Mouse (Mus musculus): ENCODE measurements around the gene Rnf168. TPM values are rescaled to one million over a fixed set of nuclear protein-coding genes. Genes with fewer than 3 reads are reported as not detected.
"Not testable (repeated sequence)": the region's sequence is repeated elsewhere in the genome, so short reads cannot be mapped to it uniquely, and the experiment has no call there.

The Rnf168 gene
- polyA plus RNA-seq (2015; fragmentation: Nextera tagmentation; extraction: Ambion mirVana) = 17.6 and 18.0 TPM in 2 replicates

DNA sequence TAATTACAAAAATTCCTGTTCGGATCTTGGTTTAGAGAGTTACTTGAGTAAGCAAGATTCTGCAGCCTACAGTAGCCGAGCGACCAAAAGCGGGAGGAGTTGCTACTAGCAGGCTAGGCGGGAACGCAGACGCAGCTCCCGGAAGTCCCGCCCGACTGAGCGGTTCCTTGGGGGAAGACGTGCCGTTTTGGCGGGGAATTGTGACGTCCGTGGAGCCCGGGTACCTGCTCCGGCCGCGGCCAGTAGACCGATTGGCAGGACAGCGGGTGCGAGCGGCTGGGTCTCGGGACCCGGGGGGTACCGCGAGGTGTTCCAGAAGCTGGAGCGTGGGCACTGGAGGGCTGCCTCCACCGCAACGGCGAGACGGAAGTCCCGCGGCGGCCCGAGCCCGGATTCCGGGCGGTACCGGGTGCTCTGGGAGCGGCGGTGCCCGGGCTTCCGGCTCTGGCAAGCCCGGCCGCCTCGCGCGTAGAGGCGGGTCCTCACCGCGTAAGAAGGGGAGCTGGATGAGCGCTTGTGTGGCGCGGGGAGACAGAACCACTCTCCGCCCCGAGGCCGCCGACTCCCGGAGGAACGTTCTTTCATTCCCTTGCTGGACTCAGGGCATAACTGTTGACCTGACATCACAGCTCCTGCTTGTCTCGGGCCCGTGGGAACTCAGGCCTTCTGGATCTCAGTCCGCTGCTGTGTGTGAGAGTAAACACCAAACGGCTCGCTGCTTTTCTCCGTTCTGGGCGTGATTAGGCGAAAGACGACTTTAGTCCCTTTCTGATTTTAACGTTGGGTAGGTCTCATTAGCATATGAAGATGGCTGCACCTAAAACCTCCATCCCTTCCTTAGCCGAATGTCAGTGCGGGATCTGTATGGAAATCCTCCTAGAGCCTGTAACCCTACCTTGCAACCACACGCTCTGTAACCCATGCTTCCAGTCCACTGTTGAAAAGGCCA lies at the start of gene Rnf168:
Gene Rnf168 (plus strand): TSS at position 152 of the 949 bp plus-strand sequence.
- Histone ChIP-seq H3K4me1 (peaks cover 24% of the 10 kb centered on the region), H3K27ac (replicated peaks) (peak within 1 kb of the TSS; percentile 98), H3K36me3 (peaks cover 29% of the 10 kb centered on the region), H3K4me3 (peak within 1 kb of the TSS; percentile 95), H3K4me2 (peak within 1 kb of the TSS; percentile 81), H3K9me3 (0 out of 2 replicates have a peak, but pooled peaks cover 8% of the 10 kb centered on the region), H3K27me3 (replicated peaks) (no peaks in the 10 kb centered on the region), H3K9ac (peak within 1 kb of the TSS; percentile 96)
- ATAC-seq (ENCODE audit: extremely low read depth, insufficient number of reproducible peaks, low FRiP score, low TSS enrichment) = peak; percentile 75
- WGBS = under 1% methylated on average over 72 of the region's 75 CpGs

DNA sequence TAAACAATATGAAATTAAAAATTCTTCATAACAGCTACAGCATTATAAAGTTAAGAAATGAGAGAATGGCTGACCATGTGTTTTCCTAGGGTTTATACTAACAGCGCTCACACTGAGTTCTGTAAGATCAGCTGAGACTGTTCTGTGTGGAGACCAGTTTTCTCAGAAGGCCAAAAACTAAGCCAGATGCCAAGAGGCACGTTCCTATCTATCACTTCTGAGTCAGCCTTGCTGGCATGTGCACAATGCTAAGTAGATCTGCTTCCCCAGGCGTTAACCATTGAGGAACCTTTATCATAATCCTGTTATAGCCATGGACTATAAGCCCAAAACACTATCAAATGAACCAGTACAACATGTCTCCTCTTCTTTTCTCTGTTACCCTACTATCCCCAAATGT lies 45.2 kb upstream of the Rnf168 start:
- 56% methylated on average over 3 of the region's 3 CpGs for WGBS

DNA sequence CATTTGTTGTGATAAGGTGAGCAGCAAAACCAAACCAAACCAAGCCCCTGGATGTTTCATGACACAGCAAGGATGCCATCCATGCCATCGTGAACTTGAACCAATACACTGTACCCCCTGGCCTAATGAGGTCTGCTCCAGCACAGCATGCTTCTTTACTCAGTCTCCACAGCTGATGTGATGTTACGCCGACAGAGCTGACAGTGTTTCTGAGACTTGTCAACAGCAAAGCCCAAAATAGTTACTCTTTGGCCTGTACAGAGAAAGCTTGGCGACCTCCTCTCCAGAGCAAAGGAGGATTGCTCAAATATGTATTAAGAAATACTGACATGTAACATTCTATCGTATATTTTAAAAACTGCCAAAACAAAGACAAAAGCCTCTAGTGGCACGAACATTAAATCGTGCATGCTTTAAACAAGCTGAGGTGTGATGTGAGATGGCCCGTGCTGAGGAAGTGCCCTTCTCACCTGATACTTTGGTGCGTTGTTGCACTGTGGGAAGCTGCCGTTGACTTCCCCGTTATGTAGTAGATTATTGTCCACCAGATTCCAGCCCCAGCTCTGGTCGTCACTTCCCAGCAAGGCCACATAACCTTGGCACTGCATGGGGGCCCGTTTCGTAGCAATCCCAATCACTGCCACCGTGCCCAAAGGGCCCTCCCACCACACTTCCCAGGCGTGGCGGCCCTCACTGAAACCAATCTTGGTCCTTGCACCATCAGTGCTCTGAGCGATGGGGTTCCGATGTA lies 39.2 kb upstream of the Rnf168 start:
- Histone ChIP-seq H3K9me3 (no peaks in the 10 kb centered on the region), H3K27ac (replicated peaks) (peak overlapping the region; percentile 91), H3K36me3 (peaks cover 54% of the 10 kb centered on the region), H3K9ac (0 out of 2 replicates have a peak overlapping the region, but pooled peaks have one; percentile 25), H3K27me3 (replicated peaks) (no peaks in the 10 kb centered on the region), H3K4me3 (no peak overlapping the region), H3K4me1 (peaks cover 44% of the 10 kb centered on the region), H3K4me2 (peak overlapping the region; percentile 28; the same call in 1 of the 2 replicates)
- 52% methylated on average over 19 of the region's 19 CpGs for WGBS
- ATAC-seq (ENCODE audit: extremely low read depth, insufficient number of reproducible peaks, low FRiP score, low TSS enrichment) = no peak; the same call in 1 of the 2 replicates

More for the DNA sequence above, 45.2 kb upstream of the Rnf168 start:
- H3K9ac ChIP-seq; H3K27me3 ChIP-seq (replicated peaks); H3K4me2 ChIP-seq; H3K9me3 ChIP-seq; ATAC-seq (ENCODE audit: extremely low read depth, insufficient number of reproducible peaks, low FRiP score, low TSS enrichment); H3K4me3 ChIP-seq: not testable (repeated sequence)
- Histone ChIP-seq H3K36me3 (peaks cover 62% of the 10 kb centered on the region), H3K4me1 (peaks cover 26% of the 10 kb centered on the region), H3K27ac (replicated peaks) (0 out of 2 replicates have a peak overlapping the region, but pooled peaks have one; percentile 42)

DNA sequence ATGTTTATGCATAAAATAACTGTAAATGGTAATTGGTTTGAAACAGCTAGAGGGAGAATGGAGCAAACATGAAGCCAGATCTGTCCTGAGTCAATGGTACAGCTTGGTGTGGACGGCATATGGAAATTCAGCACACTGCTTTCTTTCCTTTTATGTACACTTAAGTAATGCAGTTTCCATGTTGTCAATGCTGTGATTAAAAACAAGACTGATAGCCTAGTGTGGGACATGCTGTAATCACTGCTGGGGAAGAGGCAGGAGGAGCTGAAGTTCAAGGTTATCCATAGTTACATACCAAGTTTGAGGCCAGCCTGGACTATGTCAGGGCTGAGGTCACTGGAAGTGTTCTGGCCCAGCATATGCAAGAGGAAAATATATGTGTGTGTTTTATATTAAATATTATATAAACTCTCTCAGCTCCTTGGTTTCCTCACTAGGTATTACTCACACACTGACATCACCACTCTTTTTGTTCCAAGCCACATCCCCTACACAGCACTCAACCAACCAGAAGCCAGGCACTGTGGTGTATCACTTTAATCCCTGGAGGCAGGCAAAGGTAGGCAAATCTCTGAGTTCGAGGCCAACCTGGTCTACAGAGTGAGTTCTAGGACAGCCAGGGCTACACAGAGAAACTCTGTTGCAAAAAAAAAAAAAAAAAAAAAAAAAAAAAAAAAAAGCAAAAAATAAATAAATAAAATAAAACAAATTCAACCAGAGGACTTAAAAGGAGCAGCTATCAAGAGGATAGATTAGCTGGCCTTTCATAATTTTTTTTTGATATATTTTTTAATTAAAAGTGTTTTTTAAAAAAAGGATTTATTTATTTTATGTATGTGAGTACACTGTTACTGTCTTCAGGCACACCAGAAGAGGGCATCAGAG lies 37.6 kb upstream of the Rnf168 start:
- H3K4me3 ChIP-seq = no peak overlapping the region
- H3K27me3 ChIP-seq (replicated peaks) = no peaks in the 10 kb centered on the region
- H3K36me3 ChIP-seq = peaks cover 40% of the 10 kb centered on the region
- H3K9ac ChIP-seq = no peak overlapping the region
- 61% methylated on average over 2 of the region's 2 CpGs for WGBS
- H3K27ac ChIP-seq (replicated peaks) = peak overlapping the region; percentile 57
- H3K4me1 ChIP-seq = peaks cover 49% of the 10 kb centered on the region
- H3K9me3 ChIP-seq = no peaks in the 10 kb centered on the region
- H3K4me2 ChIP-seq = no peak overlapping the region
- no peak for ATAC-seq (ENCODE audit: extremely low read depth, insufficient number of reproducible peaks, low FRiP score, low TSS enrichment)

DNA sequence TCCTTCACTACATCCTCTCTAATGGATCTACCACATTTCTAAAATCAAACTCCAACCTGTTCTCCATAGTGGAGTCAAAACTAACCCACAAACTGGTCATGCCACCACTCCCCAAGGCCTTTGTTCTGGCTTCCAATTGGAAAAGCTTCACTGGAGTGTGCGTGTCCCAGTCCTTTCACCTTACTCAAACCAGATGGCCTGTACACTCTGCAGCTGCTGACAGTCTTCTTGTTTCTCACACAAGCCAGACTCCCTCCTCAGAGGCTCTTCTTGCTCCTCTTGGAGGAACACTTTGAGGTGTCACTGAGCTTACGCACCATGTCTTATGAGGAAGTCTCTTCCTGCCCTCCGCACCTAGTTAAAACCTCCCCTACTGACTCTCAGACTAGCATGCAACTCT lies 33.4 kb upstream of the Rnf168 start:
- no peak overlapping the region for H3K4me2 ChIP-seq
- no peak overlapping the region for H3K4me3 ChIP-seq
- no peaks in the 10 kb centered on the region for H3K9me3 ChIP-seq
- no peaks in the 10 kb centered on the region for H3K27me3 ChIP-seq (replicated peaks)
- no peak overlapping the region for H3K27ac ChIP-seq (replicated peaks)
- H3K9ac ChIP-seq = no peak overlapping the region
- peaks cover 49% of the 10 kb centered on the region for H3K4me1 ChIP-seq
- WGBS = 63% methylated on average over 3 of the region's 3 CpGs
- ATAC-seq (ENCODE audit: extremely low read depth, insufficient number of reproducible peaks, low FRiP score, low TSS enrichment) = no peak
- peaks cover 7% of the 10 kb centered on the region for H3K36me3 ChIP-seq

DNA sequence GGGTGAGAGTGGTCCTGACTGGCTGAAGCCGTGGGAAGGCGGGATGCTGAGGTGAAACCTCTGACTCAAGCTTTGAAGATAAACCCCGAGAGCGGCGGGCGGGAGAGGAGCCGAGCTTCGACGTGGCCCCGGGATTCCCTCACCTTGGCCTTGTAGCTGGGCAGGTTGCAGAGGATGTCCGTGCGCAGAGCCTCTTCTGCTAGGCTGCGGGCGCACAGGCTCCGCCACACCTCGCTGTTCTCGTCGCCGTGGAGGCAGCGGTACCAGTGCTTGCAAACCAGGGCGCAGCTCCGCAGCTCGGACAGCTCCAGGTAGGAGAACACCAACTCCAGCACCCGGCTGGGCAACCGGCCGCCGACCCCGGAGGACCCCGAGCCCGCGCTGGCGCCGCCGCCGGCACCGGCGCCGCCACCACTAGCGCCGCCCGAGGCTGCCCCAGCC lies 30.9 kb upstream of the Rnf168 start:
- Histone ChIP-seq H3K9ac (peak overlapping the region; percentile 94), H3K27me3 (replicated peaks) (no peaks in the 10 kb centered on the region), H3K36me3 (no peaks in the 10 kb centered on the region), H3K27ac (replicated peaks) (peak overlapping the region; percentile 94), H3K4me1 (peaks cover 39% of the 10 kb centered on the region), H3K9me3 (no peaks in the 10 kb centered on the region), H3K4me3 (peak overlapping the region; percentile 83), H3K4me2 (peak overlapping the region; percentile 87)
- WGBS = under 1% methylated on average over 35 of the region's 41 CpGs
- peak; percentile 33 for ATAC-seq (ENCODE audit: extremely low read depth, insufficient number of reproducible peaks, low FRiP score, low TSS enrichment)

DNA sequence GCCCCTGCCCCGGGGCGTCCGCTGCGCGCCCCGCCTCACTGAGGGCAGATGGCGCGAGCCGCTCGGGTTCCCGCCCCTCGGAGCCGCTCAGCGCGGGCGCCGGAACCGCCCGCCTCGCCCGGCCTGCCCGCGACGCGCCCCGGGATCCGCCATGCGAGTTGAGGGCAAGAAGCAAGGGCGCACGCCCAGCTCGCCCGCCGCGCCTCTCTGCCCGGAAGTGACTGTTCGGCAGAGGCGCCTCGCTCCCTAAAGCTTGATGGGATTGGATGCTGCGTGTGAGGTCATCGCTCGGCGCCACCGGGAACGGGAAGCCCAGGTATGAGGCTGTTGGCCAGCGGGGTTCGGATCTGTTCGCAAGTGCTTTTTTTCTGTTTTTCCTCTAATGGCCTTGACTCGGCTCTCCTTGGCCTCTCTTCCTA lies 30.3 kb upstream of the Rnf168 start, which contains the start of the genes Fbxo45 and Wdr53:
Gene Fbxo45 (minus strand): TSS at position 207 of the 419 bp plus-strand sequence.
Gene Wdr53 (plus strand): TSS at position 276 of the 419 bp plus-strand sequence.
- peak within 1 kb of the TSS; percentile 87 for H3K4me2 ChIP-seq
- peak within 1 kb of the TSS; percentile 94 for H3K27ac ChIP-seq (replicated peaks)
- peaks cover 36% of the 10 kb centered on the region for H3K4me1 ChIP-seq
- no peaks in the 10 kb centered on the region for H3K27me3 ChIP-seq (replicated peaks)
- H3K9me3 ChIP-seq = no peaks in the 10 kb centered on the region
- H3K4me3 ChIP-seq = peak within 1 kb of the TSS; percentile 83
- peak; percentile 96 for ATAC-seq (ENCODE audit: extremely low read depth, insufficient number of reproducible peaks, low FRiP score, low TSS enrichment)
- H3K36me3 ChIP-seq = peaks cover 3% of the 10 kb centered on the region
- WGBS = under 1% methylated on average over 48 of the region's 48 CpGs
- H3K9ac ChIP-seq = peak within 1 kb of the TSS; percentile 94

DNA sequence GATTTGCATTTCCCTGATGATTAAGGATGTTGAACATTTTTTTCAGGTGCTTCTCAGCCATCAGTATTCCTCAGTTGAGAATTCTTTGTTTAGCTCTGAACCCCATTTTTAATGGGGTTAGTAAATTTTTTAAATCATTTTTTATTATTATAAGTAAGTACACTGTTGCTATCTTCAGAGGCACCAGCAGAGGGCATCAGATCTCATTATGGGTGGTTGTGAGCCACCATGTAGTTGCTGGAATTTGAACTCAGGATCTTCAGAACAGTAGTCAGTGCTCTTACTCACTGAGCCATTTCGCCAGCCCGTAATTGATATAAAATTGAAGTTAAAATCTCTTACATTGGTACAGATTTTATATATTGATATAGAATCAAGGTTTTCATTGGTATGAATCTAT lies 13.0 kb upstream of the Rnf168 start:
- not testable (repeated sequence) for H3K9ac ChIP-seq; H3K4me2 ChIP-seq; H3K27me3 ChIP-seq (replicated peaks); H3K27ac ChIP-seq (replicated peaks); H3K4me1 ChIP-seq; H3K36me3 ChIP-seq; ATAC-seq (ENCODE audit: extremely low read depth, insufficient number of reproducible peaks, low FRiP score, low TSS enrichment); H3K9me3 ChIP-seq; H3K4me3 ChIP-seq
- WGBS = 74% methylated on average over 2 of the region's 2 CpGs

DNA sequence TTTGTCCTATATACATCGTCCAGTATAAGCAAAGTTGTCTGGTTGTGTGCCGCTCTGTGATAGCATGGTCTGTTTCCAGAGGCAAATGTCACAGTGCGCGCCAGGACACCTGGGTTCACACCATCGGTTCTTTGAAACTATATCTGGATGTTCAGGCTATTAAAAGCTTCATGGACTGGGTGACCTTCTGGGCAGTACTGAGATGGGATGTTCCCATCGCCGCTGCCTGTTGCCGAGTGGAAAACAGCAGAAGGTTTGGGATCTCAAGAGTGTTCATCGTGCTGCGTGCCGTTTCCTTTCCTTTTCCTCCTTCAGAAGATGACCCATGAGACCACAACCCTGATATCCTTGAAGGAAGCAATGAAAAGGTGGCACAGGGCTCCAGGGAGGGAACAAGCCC lies 6.0 kb upstream of the Rnf168 start, which contains the start of gene Smco1:
Gene Smco1 (plus strand): TSS at position 178 of the 400 bp plus-strand sequence.
- Histone ChIP-seq H3K4me2 (no peak within 1 kb of the TSS), H3K9ac (no peak within 1 kb of the TSS), H3K9me3 (no peaks in the 10 kb centered on the region), H3K36me3 (no peaks in the 10 kb centered on the region), H3K4me3 (no peak within 1 kb of the TSS), H3K27ac (replicated peaks) (no peak within 1 kb of the TSS), H3K4me1 (no peaks in the 10 kb centered on the region), H3K27me3 (replicated peaks) (no peaks in the 10 kb centered on the region)
- WGBS = 68% methylated on average over 11 of the region's 11 CpGs
- no peak for ATAC-seq (ENCODE audit: extremely low read depth, insufficient number of reproducible peaks, low FRiP score, low TSS enrichment)

DNA sequence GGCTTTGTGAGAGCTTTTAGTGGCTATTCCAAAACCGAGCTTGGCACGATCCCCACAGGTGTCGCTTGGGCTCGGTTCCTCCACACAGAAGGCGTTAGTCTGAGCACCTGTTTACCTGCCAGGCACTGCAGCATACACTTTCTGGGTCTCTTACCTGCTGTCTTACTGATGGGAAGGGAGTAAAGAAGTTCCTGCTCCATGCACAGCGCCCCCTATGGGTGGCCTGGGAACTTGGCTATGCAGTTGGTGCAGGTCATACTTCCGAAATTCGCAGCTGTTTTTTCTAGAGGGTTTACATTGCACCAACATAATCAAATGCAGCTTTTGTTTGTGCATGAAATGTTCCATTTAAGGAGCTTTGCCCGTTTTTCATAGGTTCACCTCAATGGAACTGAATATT lies 3.9 kb upstream of the Rnf168 start:
- 51% methylated on average over 9 of the region's 9 CpGs for WGBS
- no peak overlapping the region for H3K27ac ChIP-seq (replicated peaks)
- H3K4me3 ChIP-seq = no peak overlapping the region
- no peaks in the 10 kb centered on the region for H3K27me3 ChIP-seq (replicated peaks)
- no peak for ATAC-seq (ENCODE audit: extremely low read depth, insufficient number of reproducible peaks, low FRiP score, low TSS enrichment)
- H3K9me3 ChIP-seq = no peaks in the 10 kb centered on the region
- no peak overlapping the region for H3K9ac ChIP-seq
- peaks cover 6% of the 10 kb centered on the region for H3K4me1 ChIP-seq
- H3K36me3 ChIP-seq = no peaks in the 10 kb centered on the region
- no peak overlapping the region for H3K4me2 ChIP-seq

Measured in heart, embryonic 13.5 days (tissue).